Mouse (Mus musculus) R1 (cell line): ENCODE results near the gene Rpl18a.

Source experiments
- DNase-seq: peaks from one replicate; pipeline ENCODE4 v3.0.0-alpha.2; 2018; ENCODE audit warnings: low read depth, low spot score

Gene Rpl18a

GRCm38 (mm10) chr8:70897021-70897680 lies at the start of gene Rpl18a:
Gene Rpl18a, minus strand, starts transcription at chr8:70897412.
- peak; percentile 100 for DNase-seq

GRCm38 (mm10) chr8:70943187-70943586 lies 46.0 kb upstream of the Rpl18a start:
- DNase-seq, result no peak

GRCm38 (mm10) chr8:70941478-70941877 lies 44.3 kb upstream of the Rpl18a start:
- peak; percentile 57 for DNase-seq

GRCm38 (mm10) chr8:70937200-70937599 lies 40.0 kb upstream of the Rpl18a start:
- no peak for DNase-seq

- no peak for DNase-seq
These were observed 37.6 kb upstream of the Rpl18a start for GRCm38 (mm10) chr8:70934786-70935185.

- no peak for DNase-seq
These were observed 35.8 kb upstream of the Rpl18a start for GRCm38 (mm10) chr8:70933036-70933435.

GRCm38 (mm10) chr8:70931731-70932130 lies 34.5 kb upstream of the Rpl18a start:
- no peak for DNase-seq

GRCm38 (mm10) chr8:70928778-70929322 lies 31.6 kb upstream of the Rpl18a start:
- DNase-seq, result no peak

GRCm38 (mm10) chr8:70928096-70928495 lies 30.9 kb upstream of the Rpl18a start:
- DNase-seq, result no peak

GRCm38 (mm10) chr8:70926396-70926795 lies 29.2 kb upstream of the Rpl18a start:
- no peak for DNase-seq

- no peak for DNase-seq
These were observed 28.5 kb upstream of the Rpl18a start for GRCm38 (mm10) chr8:70925754-70926153.

GRCm38 (mm10) chr8:70924151-70924550 lies 26.9 kb upstream of the Rpl18a start:
- no peak for DNase-seq

GRCm38 (mm10) chr8:70920049-70920922 lies 23.1 kb upstream of the Rpl18a start:
- DNase-seq, result no peak

- DNase-seq, result peak; percentile 70
These were observed 17.5 kb upstream of the Rpl18a start for GRCm38 (mm10) chr8:70914704-70915103.

- no peak for DNase-seq
These were observed 16.3 kb upstream of the Rpl18a start for GRCm38 (mm10) chr8:70913523-70913922.

- no peak for DNase-seq
These were observed 15.7 kb upstream of the Rpl18a start for GRCm38 (mm10) chr8:70912955-70913354.

- DNase-seq, result peak; percentile 69
These were observed 14.4 kb upstream of the Rpl18a start for GRCm38 (mm10) chr8:70911596-70911995.

GRCm38 (mm10) chr8:70907518-70907917 lies 10.3 kb upstream of the Rpl18a start:
- DNase-seq, result no peak

- peak; percentile 89 for DNase-seq
These were observed 8.9 kb upstream of the Rpl18a start, which contains the start of gene Map1s for GRCm38 (mm10) chr8:70905831-70906736. Gene Map1s, plus strand, starts transcription at chr8:70905932.

GRCm38 (mm10) chr8:70905463-70905830 lies 8.2 kb upstream of the Rpl18a start:
- DNase-seq, result no peak

GRCm38 (mm10) chr8:70904532-70904931 lies 7.3 kb upstream of the Rpl18a start:
- DNase-seq, result no peak
